Mouse (Mus musculus): ENCODE data around the gene Ivd.

The Ivd gene

GRCm38 (mm10) chr2:118910605-118911278 lies 49.0 kb downstream of the Ivd start:
- no peak for DNase-seq

GRCm38 (mm10) chr2:118912706-118913105 lies 51.0 kb downstream of the Ivd start:
- no peak for DNase-seq

- peak; percentile 53 for DNase-seq
These were observed 52.0 kb downstream of the Ivd start for GRCm38 (mm10) chr2:118913551-118914276.

GRCm38 (mm10) chr2:118914685-118915084 lies 52.9 kb downstream of the Ivd start:
- DNase-seq = no peak

GRCm38 (mm10) chr2:118916436-118916835 lies 54.7 kb downstream of the Ivd start:
- DNase-seq = no peak

- DNase-seq = no peak
These were observed 56.8 kb downstream of the Ivd start for GRCm38 (mm10) chr2:118918543-118918942.

GRCm38 (mm10) chr2:118920428-118920827 lies 58.7 kb downstream of the Ivd start:
- DNase-seq = no peak

GRCm38 (mm10) chr2:118925952-118926351 lies 64.2 kb downstream of the Ivd start:
- DNase-seq = no peak

- peak; percentile 80 for DNase-seq
These were observed 64.7 kb downstream of the Ivd start, which contains the start of gene Chst14 for GRCm38 (mm10) chr2:118926361-118926997. Chst14 (plus strand) TSS chr2:118926496.

- DNase-seq = no peak
These were observed 65.4 kb downstream of the Ivd start for GRCm38 (mm10) chr2:118926998-118927739.

Data from retina, postnatal 1 day (tissue).